Mouse (Mus musculus): Measurements from ENCODE around the gene Aqp7.

- TF ChIP-seq GATA1 (IDR thresholded peaks at IDR 0.05; ENCODE audit: low read length) (no peak), TAL1 (IDR thresholded peaks at IDR 0.05; ENCODE audit: low read length) (no peak)
Observed at GRCm38 (mm10) chr4:41051781-41052180, 3.8 kb upstream of the Aqp7 start.

All from erythroblast, embryonic 14.5 days (primary cell).